Mouse (Mus musculus) macrophage (primary cell): ENCODE results near the gene Lamc1. TPM values are rescaled to one million over a fixed set of nuclear protein-coding genes. Genes with fewer than 3 reads are reported as not detected.

Experiments used
- H3K27ac ChIP-seq: fragments of 350-480 bp; formaldehyde crosslinking; 2 replicates; pipeline ENCODE4 v1.9.0; 2021
- H3K36me3 ChIP-seq: fragments of 350-480 bp; formaldehyde crosslinking; 2 replicates; pipeline ENCODE4 v1.9.0; 2021; ENCODE audit errors: inconsistent target
- H3K4me3 ChIP-seq: fragments of 350-480 bp; formaldehyde crosslinking; 2 replicates; pipeline ENCODE4 v1.9.0; 2021; ENCODE audit errors: inconsistent target
- H3K79me2 ChIP-seq: fragments of 350-480 bp; formaldehyde crosslinking; 2 replicates; pipeline ENCODE4 v1.9.0; 2021; ENCODE audit errors: inconsistent target
- WGBS: methylation state at CpG from one replicate; pipeline ENCODE4 v1.1.7; 2026; ENCODE audit warnings: inconsistent platforms; ENCODE audit not compliant: missing documents; 5-methylcytosine and 5-hydroxymethylcytosine counted together
- polyA plus RNA-seq: library from polyadenylated mRNA; stranded (reverse); fragments of 250-400 nt; gene quantifications from 3 replicates; pipeline ENCODE4 v1.2.4, GENCODE M21; 2018; ENCODE audit warnings: inconsistent platforms
- total RNA-seq, 78 experiments: library from RNA; depleted of rRNA; stranded (reverse); fragments of 250-400 nt; gene quantifications; 1 replicate in 9 of 78; 2 replicates in 24 of 78; 3 replicates in 43 of 78; 4 replicates in 2 of 78; pipeline ENCODE4 v1.2.4; 2018; ENCODE audit warnings: inconsistent platforms in 56 of 78

Gene Lamc1
- 10 to 100 TPM in 21 of 26 experiments, 1 to 10 TPM in 5; 5.8 to 60.1 (median 25.6) TPM for total RNA-seq (2018; cell fraction: chromatin; rRNA removed)
- 10 to 100 TPM in 20 of 26 experiments, 1 to 10 TPM in 6; 5.9 to 30.9 (median 16.5) TPM for total RNA-seq (2018; cell fraction: cytosol; rRNA removed)
- 10 to 100 TPM; 16.2 to 60.5 (median 32.5) TPM for total RNA-seq (2018; cell fraction: nucleus; rRNA removed)
- polyA plus RNA-seq = 14.7 to 21.0 TPM (median 18.9 TPM) in 3 replicates

DNA sequence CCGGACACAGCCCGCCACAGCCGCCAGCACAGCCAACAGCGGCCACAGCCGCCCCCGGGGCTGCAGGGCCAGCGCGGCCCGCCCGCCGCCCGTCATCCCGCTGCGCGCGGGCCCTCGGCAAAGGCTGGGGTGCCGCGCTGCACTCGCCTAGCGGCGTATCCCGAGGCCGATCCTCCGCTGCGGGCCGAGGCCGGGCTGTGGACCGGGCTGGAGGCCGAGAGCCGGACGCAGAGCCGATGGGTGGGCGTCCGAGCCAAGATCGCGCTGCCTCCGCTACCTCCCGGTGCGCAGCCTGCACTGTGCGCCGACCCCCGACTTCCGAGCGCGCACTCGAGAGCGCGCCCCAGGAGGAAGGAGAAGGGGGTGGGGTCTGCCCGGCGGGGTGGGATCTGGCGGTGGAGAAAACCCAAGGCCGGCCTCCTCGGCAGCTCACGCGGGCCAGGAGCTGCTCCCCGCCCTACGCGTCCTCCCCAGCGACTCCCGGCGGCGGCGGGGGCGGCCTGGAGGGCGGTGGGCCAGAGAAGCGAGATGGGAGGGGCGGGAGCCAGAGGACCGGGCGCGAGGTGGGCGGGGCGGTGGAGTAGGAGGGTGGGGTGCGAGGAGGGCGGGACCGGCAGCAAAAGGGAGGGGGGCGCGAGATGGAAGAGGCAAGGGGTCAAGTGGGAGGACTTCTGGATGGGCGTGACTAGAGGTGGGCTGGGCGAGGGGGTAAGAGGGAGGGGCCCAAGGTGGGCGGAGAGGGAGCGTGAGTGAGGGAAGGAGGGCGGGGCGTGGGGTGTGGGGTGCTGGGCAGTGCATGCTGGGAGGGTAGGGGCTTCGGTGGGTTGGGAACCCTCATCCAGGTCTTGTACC, at the start of gene Lamc1:
TSS of gene Lamc1 (minus strand) at position 343 of the 852 bp plus-strand sequence.
- Histone ChIP-seq H3K27ac (peak within 1 kb of the TSS; percentile 32; the same call in 1 of the 2 replicates), H3K36me3 (no peaks in the 10 kb centered on the region), H3K4me3 (peak within 1 kb of the TSS; percentile 57), H3K79me2 (peaks cover 19% of the 10 kb centered on the region)
- under 1% methylated on average over 74 of the region's 85 CpGs for WGBS

DNA sequence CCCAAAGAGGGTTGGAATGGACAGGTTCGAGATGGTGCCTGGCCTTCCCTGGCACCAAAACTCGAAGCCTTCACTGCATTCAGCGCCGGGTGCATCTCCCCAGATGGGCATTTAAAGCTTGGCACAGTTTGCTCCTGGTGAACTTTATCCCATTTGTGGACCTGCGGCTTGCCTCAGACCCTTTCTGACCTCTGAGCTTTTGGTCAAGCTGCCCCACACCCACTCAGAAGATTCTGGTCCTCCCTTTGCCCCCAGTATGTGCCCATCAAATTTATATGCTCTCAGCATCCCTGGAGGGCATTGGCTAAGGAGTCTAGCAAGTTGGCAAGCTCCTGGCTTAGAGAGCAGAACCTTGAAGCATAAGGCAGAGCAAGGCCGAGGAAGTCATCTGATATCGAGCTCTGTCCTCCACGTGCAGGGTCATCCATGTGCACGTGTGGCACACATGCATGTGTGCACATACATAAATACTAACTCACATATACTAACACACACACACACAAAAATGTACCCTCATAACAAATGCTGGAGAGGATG, 48.2 kb upstream of the Lamc1 start:
- Histone ChIP-seq H3K79me2 (no peaks in the 10 kb centered on the region), H3K36me3 (no peaks in the 10 kb centered on the region), H3K4me3 (no peak overlapping the region), H3K27ac (no peak overlapping the region)
- WGBS = 91% methylated on average over 9 of the region's 9 CpGs

DNA sequence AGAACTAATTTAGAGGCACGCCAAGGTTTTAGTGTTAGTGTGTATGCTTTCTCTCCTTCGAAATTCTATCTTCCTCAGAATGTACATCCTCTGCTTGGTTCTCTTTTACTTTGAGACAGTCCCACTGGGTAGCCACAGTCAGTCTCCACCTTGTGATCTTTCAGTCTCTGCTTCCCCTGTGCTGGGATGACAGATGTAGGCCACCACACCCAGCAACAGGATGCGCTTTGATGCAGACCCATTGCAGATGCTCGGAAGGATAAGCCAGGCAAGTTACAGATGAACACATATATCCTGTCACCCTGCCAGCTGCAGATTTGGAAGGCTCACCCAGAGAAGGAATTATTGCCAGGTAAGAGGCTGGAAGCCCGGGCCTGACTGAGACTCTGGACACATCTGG, 47.2 kb upstream of the Lamc1 start:
- no peaks in the 10 kb centered on the region for H3K79me2 ChIP-seq
- 88% methylated on average over 5 of the region's 5 CpGs for WGBS
- H3K36me3 ChIP-seq = no peaks in the 10 kb centered on the region
- no peak overlapping the region for H3K27ac ChIP-seq
- H3K4me3 ChIP-seq = no peak overlapping the region

DNA sequence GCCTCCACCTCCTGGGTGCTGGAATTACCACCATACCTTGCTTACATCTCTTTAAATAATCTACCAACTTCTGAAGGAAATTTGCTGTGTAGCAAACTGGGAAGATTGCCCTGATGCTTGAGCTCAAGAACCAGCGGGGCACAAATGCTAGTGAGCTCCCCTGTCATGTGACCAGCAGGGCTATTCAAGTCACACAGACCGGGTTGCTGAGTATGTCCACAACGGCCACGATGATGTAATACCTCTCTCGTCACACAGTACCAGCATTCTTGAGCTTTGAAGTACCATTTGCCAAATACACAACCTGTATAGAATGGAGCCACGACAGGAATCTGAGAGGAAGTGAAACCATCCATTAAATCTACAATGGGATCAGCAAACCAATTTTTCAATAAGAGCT, 46.0 kb upstream of the Lamc1 start:
- no peak overlapping the region for H3K4me3 ChIP-seq
- WGBS = 37% methylated on average over 6 of the region's 6 CpGs
- H3K79me2 ChIP-seq = no peaks in the 10 kb centered on the region
- no peaks in the 10 kb centered on the region for H3K36me3 ChIP-seq
- no peak overlapping the region for H3K27ac ChIP-seq

DNA sequence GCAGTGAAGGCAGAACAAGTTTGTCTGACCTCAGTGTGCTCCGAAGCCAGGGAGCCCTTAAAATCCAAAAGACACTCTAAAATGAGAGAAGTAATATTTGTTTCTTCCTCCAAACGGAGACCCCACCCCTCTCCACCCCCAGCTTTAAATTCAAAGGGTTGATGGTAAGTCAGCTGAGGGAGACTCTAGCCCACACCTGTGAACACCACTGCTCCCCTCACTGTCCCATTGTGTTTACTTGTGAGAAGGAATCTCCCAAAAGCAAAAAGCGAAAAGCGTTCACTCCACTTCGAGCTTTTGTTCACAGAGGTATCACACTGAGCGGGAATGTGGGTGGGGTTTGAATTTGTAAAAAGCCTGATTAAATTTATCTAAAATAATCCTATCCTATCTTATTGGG, 43.9 kb upstream of the Lamc1 start:
- no peaks in the 10 kb centered on the region for H3K36me3 ChIP-seq
- no peak overlapping the region for H3K27ac ChIP-seq
- WGBS = 95% methylated on average over 6 of the region's 6 CpGs
- no peaks in the 10 kb centered on the region for H3K79me2 ChIP-seq
- no peak overlapping the region for H3K4me3 ChIP-seq

DNA sequence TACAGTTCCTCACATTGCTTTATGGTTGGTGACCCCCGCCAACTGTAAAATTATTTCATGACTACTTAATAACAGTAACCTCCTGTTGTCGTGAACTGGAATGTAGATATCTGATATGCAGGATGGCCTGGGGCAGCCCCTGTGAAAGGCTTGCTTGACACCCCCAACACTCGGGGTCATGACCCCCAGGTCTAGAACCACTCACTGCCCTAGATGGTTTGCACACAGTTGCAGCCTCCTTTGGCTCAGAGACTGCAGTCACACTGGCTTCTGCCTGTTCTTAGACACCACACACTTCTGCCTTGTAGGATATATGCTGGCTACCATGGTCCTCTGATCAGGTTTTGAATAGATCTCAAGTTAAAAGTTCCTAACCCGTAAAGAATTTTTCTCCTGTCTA, 41.5 kb upstream of the Lamc1 start:
- 86% methylated on average over 4 of the region's 4 CpGs for WGBS
- Histone ChIP-seq H3K79me2 (no peaks in the 10 kb centered on the region), H3K36me3 (no peaks in the 10 kb centered on the region), H3K4me3 (no peak overlapping the region), H3K27ac (no peak overlapping the region)

DNA sequence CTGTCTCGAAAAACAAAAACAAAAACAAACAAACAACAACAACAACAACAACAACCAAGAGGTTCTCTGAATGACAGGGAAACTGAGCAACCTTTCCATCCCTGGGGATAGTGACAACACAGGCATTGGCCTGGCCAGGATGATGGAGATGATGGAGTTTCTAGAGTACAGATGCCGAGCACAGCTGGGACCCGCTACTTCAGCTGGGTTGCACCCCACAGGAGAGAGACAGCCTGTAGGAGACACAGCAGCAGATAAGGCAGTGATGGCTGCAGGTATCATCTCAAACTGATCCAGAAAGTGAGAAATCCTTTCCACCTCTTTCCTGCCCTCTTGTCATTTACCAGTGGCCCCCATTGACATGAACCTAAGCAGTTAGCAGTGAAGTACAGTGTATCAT, 39.3 kb upstream of the Lamc1 start:
- Histone ChIP-seq H3K27ac (no peak overlapping the region), H3K4me3 (no peak overlapping the region), H3K36me3 (no peaks in the 10 kb centered on the region), H3K79me2 (no peaks in the 10 kb centered on the region)
- 90% methylated on average over 3 of the region's 3 CpGs for WGBS

DNA sequence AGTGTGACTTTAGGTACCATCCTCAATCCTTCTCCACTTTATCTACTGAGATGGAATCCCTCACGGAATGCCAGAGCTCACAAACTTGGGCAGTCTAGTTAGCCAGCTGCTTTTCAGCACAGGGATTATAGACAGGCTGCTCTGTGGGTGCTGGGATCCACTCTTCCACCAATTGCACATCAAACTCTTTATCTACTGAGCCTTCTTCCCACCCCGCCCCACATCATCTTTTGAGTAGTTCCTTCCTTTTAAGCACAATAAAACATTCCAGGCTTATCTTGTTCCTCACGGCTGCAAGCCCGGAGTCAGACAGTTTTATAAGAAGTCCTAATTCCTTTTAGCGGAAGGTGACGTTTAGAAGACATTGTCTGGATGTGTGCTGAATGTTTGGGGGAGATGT, 36.4 kb upstream of the Lamc1 start:
- Histone ChIP-seq H3K36me3 (no peaks in the 10 kb centered on the region), H3K4me3 (no peak overlapping the region), H3K27ac (no peak overlapping the region), H3K79me2 (no peaks in the 10 kb centered on the region)
- 93% methylated on average over 6 of the region's 6 CpGs for WGBS

DNA sequence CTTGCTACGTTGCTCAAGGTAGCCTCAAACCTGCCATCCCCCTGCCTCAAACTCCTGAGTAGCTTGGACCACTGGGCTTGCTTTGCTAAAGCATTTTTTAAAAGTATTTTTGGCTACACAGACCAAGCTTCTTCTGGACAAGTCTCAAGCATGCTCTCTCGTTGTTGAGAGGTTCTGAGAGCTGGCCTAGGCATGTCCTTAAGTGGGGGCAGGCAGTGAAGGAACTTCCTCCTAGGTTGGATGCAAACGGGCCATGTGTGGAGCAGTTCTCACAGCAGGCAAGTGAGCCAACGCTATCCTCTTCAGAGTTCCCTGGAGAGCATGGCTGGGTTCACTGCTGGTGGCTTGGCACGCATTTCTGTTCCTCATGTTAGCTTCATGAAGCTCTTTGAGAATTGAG, 34.5 kb upstream of the Lamc1 start:
- WGBS = 58% methylated on average over 5 of the region's 5 CpGs
- no peak overlapping the region for H3K4me3 ChIP-seq
- H3K79me2 ChIP-seq = no peaks in the 10 kb centered on the region
- H3K27ac ChIP-seq = no peak overlapping the region
- H3K36me3 ChIP-seq = no peaks in the 10 kb centered on the region

DNA sequence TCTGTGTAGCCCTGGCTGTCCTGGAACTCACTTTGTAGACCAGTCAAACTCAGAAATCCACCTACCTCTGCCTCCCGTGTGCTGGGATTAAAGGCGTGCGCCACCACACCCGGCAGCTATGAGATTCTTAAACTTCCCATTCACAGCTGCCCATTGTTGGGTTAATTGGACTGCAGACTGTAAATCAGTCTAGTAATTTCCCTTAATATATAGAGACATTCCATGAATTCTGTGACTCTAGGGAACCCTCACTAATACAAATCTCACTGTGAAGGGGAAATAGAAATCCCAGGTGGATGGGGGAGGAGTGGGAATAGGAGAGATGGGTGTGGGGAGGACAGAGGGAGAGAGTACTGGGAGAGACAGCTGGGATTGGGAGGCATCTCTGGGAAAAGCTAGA, 29.3 kb upstream of the Lamc1 start:
- no peak overlapping the region for H3K4me3 ChIP-seq
- no peaks in the 10 kb centered on the region for H3K79me2 ChIP-seq
- no peaks in the 10 kb centered on the region for H3K36me3 ChIP-seq
- no peak overlapping the region for H3K27ac ChIP-seq
- 95% methylated on average over 4 of the region's 4 CpGs for WGBS

DNA sequence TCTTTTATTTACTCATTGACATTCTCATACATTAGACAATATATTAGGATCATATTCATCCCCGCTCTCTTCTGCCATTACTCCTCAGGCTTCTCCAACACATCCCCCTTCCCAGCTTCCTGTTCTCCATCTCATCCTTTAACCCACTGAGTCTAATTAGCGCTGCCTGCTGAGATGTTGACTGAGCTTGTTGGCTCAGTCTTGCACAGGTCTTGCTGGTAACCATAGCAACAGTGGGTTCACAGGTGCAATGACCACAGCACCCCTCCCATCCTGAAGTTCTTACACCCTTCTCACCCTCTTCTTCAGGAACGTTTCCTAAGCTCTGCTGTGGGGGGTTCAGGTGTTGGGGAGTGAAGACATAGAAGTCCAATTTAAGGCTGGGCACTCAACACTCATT, 28.0 kb upstream of the Lamc1 start:
- 77% methylated on average over 3 of the region's 3 CpGs for WGBS
- no peaks in the 10 kb centered on the region for H3K79me2 ChIP-seq
- H3K4me3 ChIP-seq = no peak overlapping the region
- no peaks in the 10 kb centered on the region for H3K36me3 ChIP-seq
- H3K27ac ChIP-seq = no peak overlapping the region

DNA sequence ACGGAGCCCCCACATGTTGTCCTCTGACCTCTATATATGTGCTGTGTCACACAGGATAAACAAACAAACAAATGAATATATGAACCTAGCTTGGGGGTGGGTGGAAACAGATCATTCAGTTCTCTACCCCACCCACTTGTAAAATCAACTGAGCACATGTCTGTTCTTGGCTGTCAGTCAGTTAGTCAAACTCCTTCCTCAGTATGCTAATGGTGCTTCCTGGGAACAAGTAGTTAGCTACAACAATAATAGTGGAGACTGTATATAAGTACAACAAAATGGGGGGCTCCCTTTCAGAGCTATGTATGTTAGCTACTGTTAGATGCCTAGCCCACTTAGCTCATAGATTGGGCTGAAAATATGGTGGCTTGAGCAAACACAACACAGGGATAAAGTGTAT, 24.6 kb upstream of the Lamc1 start:
- WGBS = 80% methylated on average over 1 of the region's 1 CpGs
- Histone ChIP-seq H3K27ac (no peak overlapping the region), H3K36me3 (no peaks in the 10 kb centered on the region), H3K4me3 (no peak overlapping the region), H3K79me2 (no peaks in the 10 kb centered on the region)

DNA sequence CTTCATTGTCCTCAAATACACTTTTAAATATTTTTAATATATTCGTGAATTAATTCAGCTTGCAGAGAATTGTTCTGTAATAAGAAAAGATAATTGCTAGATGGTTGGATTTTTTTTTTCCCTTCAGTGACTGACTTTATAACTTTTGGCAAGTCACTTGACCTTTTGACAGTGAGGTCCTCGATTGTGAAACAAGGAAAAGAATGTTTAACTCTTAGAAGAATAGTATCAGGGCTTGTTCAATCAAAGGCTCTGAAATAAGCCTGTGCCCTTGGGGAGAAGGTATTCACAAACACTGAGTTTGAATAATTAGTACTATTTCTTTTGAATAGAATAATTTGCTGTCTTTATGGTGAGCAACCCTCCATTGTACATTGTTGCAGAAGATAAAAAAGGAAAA, 21.9 kb upstream of the Lamc1 start:
- 57% methylated on average over 2 of the region's 2 CpGs for WGBS

DNA sequence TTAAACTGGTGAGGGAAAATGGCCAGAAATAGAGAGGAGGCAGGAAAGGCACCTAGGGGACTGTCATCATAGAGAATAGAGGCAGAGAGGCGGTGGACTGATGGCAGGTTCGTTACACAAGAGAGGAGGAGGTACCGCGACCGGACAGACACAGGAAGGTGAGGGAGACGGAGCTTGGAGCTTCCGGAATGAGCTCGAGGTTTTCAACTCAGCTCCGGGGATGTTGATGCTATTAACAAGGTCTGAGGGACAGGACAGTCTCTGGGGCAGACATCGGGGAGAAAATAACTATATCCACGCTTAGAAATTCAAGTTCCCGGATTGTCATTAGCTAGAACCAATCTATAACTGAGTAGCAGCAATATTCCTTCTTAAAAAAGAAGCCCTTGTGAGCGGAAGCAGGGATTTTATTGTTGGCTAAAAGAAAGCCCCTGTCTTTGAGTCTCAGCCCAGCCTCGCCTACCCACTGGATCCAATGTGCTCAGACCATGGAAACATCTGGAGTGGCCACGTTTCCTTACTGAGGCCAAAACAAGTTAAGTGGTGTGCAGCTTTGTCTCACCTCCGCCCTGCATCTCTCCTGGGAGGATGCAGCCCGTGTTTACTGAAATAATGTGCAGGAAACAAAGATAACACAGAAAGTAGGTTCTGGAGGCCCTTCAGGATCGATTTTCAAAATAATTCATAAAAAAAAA, 21.3 kb upstream of the Lamc1 start:
- H3K36me3 ChIP-seq = no peaks in the 10 kb centered on the region
- WGBS = 57% methylated on average over 18 of the region's 18 CpGs
- no peaks in the 10 kb centered on the region for H3K79me2 ChIP-seq
- H3K4me3 ChIP-seq = no peak overlapping the region
- H3K27ac ChIP-seq = no peak overlapping the region

More for the DNA sequence above, 21.9 kb upstream of the Lamc1 start:
- Histone ChIP-seq H3K36me3 (no peaks in the 10 kb centered on the region), H3K79me2 (no peaks in the 10 kb centered on the region), H3K27ac (no peak overlapping the region), H3K4me3 (no peak overlapping the region)

DNA sequence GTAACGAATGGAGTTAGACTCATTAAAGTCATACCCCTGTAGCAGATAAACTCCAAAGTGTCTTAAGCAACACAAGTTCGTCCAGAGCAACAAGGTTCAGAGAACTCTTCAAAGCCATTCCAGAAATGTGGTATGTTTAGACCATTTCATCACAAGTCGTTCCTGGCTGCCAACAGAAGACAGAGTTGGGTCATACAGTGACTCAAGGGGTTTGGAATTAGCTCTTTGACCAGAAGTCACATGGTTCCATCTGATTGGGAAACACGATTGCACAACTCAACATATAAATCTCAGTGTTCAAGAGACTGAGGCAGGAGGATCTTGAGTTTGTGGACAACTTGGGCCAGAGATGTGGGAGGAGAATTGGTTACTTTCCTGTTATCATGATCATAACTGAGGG, 18.4 kb upstream of the Lamc1 start:
- H3K36me3 ChIP-seq = no peaks in the 10 kb centered on the region
- H3K79me2 ChIP-seq = no peaks in the 10 kb centered on the region
- 38% methylated on average over 4 of the region's 4 CpGs for WGBS
- no peak overlapping the region for H3K4me3 ChIP-seq
- H3K27ac ChIP-seq = no peak overlapping the region
